Mouse (Mus musculus): ENCODE measurements around the gene Olfr1191-ps1. TPM values are rescaled to one million over a fixed set of nuclear protein-coding genes. Genes with fewer than 3 reads are reported as not detected.
"Not testable (repeated sequence)": the region's sequence is repeated elsewhere in the genome, so short reads cannot be mapped to it uniquely, and the experiment has no call there.

The Olfr1191-ps1 gene
- polyA plus RNA-seq (2012), result 0.01 TPM in 1 of 2 replicates, not detected in the other

- H3K27me3 ChIP-seq (ENCODE audit: control insufficient read depth); H3K4me3 ChIP-seq (replicated peaks); H3K9me3 ChIP-seq (ENCODE audit: control insufficient read depth, low read length); H3K4me1 ChIP-seq (ENCODE audit: control insufficient read depth); H3K36me3 ChIP-seq (ENCODE audit: control insufficient read depth): not testable (repeated sequence)
These were observed at the start of gene Olfr1191-ps1 for GRCm38 (mm10) chr2:88640242-88640641. Olfr1191-ps1 (plus strand) TSS chr2:88640542.

GRCm38 (mm10) chr2:88648209-88648608 is 7.9 kb downstream of the Olfr1191-ps1 start, which contains the start of gene Olfr1192-ps1:
Olfr1192-ps1 (plus strand) TSS chr2:88648509.
- Histone ChIP-seq H3K27me3 (ENCODE audit: control insufficient read depth) (no peaks in the 10 kb centered on the region), H3K9me3 (ENCODE audit: control insufficient read depth, low read length) (peaks cover under 1% of the 10 kb centered on the region; the same call in 1 of the 2 replicates), H3K4me3 (replicated peaks) (no peak within 1 kb of the TSS), H3K4me1 (ENCODE audit: control insufficient read depth) (no peaks in the 10 kb centered on the region), H3K36me3 (ENCODE audit: control insufficient read depth) (no peaks in the 10 kb centered on the region)
- TF ChIP-seq GATA1 (IDR thresholded peaks at IDR 0.05; ENCODE audit: low read length), result no peak
- TF ChIP-seq TAL1 (IDR thresholded peaks at IDR 0.05; ENCODE audit: low read length), result no peak

- not testable (repeated sequence) for H3K4me1 ChIP-seq (ENCODE audit: control insufficient read depth); H3K4me3 ChIP-seq (replicated peaks); H3K9me3 ChIP-seq (ENCODE audit: control insufficient read depth, low read length); H3K27me3 ChIP-seq (ENCODE audit: control insufficient read depth); H3K36me3 ChIP-seq (ENCODE audit: control insufficient read depth)
These were observed 35.0 kb downstream of the Olfr1191-ps1 start, which contains the start of gene Olfr1193 for GRCm38 (mm10) chr2:88675328-88675727. Olfr1193 (plus strand) TSS chr2:88675628.

GRCm38 (mm10) chr2:88689087-88689486 is 48.7 kb downstream of the Olfr1191-ps1 start, which contains the start of gene Olfr1195:
Olfr1195 (minus strand) TSS chr2:88689187.
- Histone ChIP-seq H3K27me3 (ENCODE audit: control insufficient read depth) (no peaks in the 10 kb centered on the region), H3K4me1 (ENCODE audit: control insufficient read depth) (no peaks in the 10 kb centered on the region), H3K36me3 (ENCODE audit: control insufficient read depth) (no peaks in the 10 kb centered on the region), H3K4me3 (replicated peaks) (no peak within 1 kb of the TSS), H3K9me3 (ENCODE audit: control insufficient read depth, low read length) (no peaks in the 10 kb centered on the region; the same call in 1 of the 2 replicates)
- TF ChIP-seq TAL1 (IDR thresholded peaks at IDR 0.05; ENCODE audit: low read length) (no peak), GATA1 (IDR thresholded peaks at IDR 0.05; ENCODE audit: low read length) (no peak)

Other genes starting within 250 kb of the Olfr1191-ps1 start
- gene Olfr1179, start 234.1 kb upstream of the Olfr1191-ps1 start, polyA plus RNA-seq (2012), result not detected in 2 replicates
- gene Olfr1180, start 221.4 kb upstream of the Olfr1191-ps1 start, polyA plus RNA-seq (2012), result not detected in 2 replicates
- gene Olfr1181, start 214.4 kb upstream of the Olfr1191-ps1 start, polyA plus RNA-seq (2012), result not detected in 2 replicates
- gene Gm13757, start 191.4 kb upstream of the Olfr1191-ps1 start, polyA plus RNA-seq (2012), result not detected in 2 replicates
- gene Olfr1183, start 185.7 kb upstream of the Olfr1191-ps1 start, polyA plus RNA-seq (2012), result not detected in 2 replicates
- 0.01 TPM in 1 of 2 replicates, not detected in the other for gene Olfr1184, start 156.9 kb upstream of the Olfr1191-ps1 start, polyA plus RNA-seq (2012)
- gene Olfr1185-ps1, start 147.2 kb upstream of the Olfr1191-ps1 start, polyA plus RNA-seq (2012), result not detected in 2 replicates
- gene Olfr1186, start 122.0 kb upstream of the Olfr1191-ps1 start, polyA plus RNA-seq (2012), result not detected in 2 replicates
- not detected in 2 replicates for gene Olfr1188, start 83.6 kb upstream of the Olfr1191-ps1 start, polyA plus RNA-seq (2012)
- gene Olfr1189, start 54.1 kb upstream of the Olfr1191-ps1 start, polyA plus RNA-seq (2012), result not detected in 2 replicates
- not detected in 2 replicates for gene Olfr1192-ps1, start 8.0 kb downstream of the Olfr1191-ps1 start, polyA plus RNA-seq (2012)
- gene Olfr1193, start 35.1 kb downstream of the Olfr1191-ps1 start, polyA plus RNA-seq (2012), result not detected in 2 replicates
- gene Olfr1195, start 48.6 kb downstream of the Olfr1191-ps1 start, polyA plus RNA-seq (2012), result not detected in 2 replicates
- gene Olfr1196, start 64.1 kb downstream of the Olfr1191-ps1 start, polyA plus RNA-seq (2012), result not detected in 2 replicates
- not detected in 2 replicates for gene Olfr1197, start 91.8 kb downstream of the Olfr1191-ps1 start, polyA plus RNA-seq (2012)
- gene Olfr1198, start 110.8 kb downstream of the Olfr1191-ps1 start, polyA plus RNA-seq (2012), result not detected in 2 replicates
- not detected in 2 replicates for gene Olfr1199, start 119.9 kb downstream of the Olfr1191-ps1 start, polyA plus RNA-seq (2012)
- gene Olfr1200, start 129.9 kb downstream of the Olfr1191-ps1 start, polyA plus RNA-seq (2012), result not detected in 2 replicates
- not detected in 2 replicates for gene Olfr1201, start 152.5 kb downstream of the Olfr1191-ps1 start, polyA plus RNA-seq (2012)
- gene Olfr1202, start 174.0 kb downstream of the Olfr1191-ps1 start, polyA plus RNA-seq (2012), result not detected in 2 replicates
- not detected in 2 replicates for gene Olfr1205, start 189.2 kb downstream of the Olfr1191-ps1 start, polyA plus RNA-seq (2012)
- not detected in 2 replicates for gene Olfr1204, start 208.8 kb downstream of the Olfr1191-ps1 start, polyA plus RNA-seq (2012)
- not detected in 2 replicates for gene Olfr1206, start 222.7 kb downstream of the Olfr1191-ps1 start, polyA plus RNA-seq (2012)

Measured in erythroblast, embryonic 14.5 days (primary cell).